Mouse (Mus musculus): ENCODE measurements around the gene Zbtb20.

The Zbtb20 gene

GRCm38 (mm10) chr16:43081995-43082394, 206.3 kb downstream of the Zbtb20 start:
- no peak for DNase-seq

- no peak for DNase-seq
Measured at GRCm38 (mm10) chr16:43082801-43083200, 207.1 kb downstream of the Zbtb20 start.

- DNase-seq = no peak
Measured at GRCm38 (mm10) chr16:43090188-43090587, 214.5 kb downstream of the Zbtb20 start.

- DNase-seq = no peak
Measured at GRCm38 (mm10) chr16:43094161-43094560, 218.5 kb downstream of the Zbtb20 start.

GRCm38 (mm10) chr16:43094756-43095155, 219.1 kb downstream of the Zbtb20 start:
- DNase-seq = no peak

GRCm38 (mm10) chr16:43096040-43096439, 220.4 kb downstream of the Zbtb20 start:
- DNase-seq = no peak

GRCm38 (mm10) chr16:43098153-43098552, 222.5 kb downstream of the Zbtb20 start:
- no peak for DNase-seq

GRCm38 (mm10) chr16:43098666-43099065, 223.0 kb downstream of the Zbtb20 start:
- DNase-seq = no peak

GRCm38 (mm10) chr16:43111288-43111687, 235.6 kb downstream of the Zbtb20 start:
- DNase-seq = no peak

- no peak for DNase-seq
Measured at GRCm38 (mm10) chr16:43113968-43114367, 238.3 kb downstream of the Zbtb20 start.

- DNase-seq = no peak
Measured at GRCm38 (mm10) chr16:43129966-43130365, 254.3 kb downstream of the Zbtb20 start.

- DNase-seq = no peak
Measured at GRCm38 (mm10) chr16:43130583-43130982, 254.9 kb downstream of the Zbtb20 start.

GRCm38 (mm10) chr16:43131077-43131476, 255.4 kb downstream of the Zbtb20 start:
- no peak for DNase-seq

- peak; percentile 2 for DNase-seq
Measured at GRCm38 (mm10) chr16:43168506-43168905, 292.8 kb downstream of the Zbtb20 start.

- no peak for DNase-seq
Measured at GRCm38 (mm10) chr16:43169273-43169905, 293.7 kb downstream of the Zbtb20 start.

GRCm38 (mm10) chr16:43172139-43172538, 296.5 kb downstream of the Zbtb20 start:
- no peak for DNase-seq

- no peak for DNase-seq
Measured at GRCm38 (mm10) chr16:43172912-43173311, 297.2 kb downstream of the Zbtb20 start.

GRCm38 (mm10) chr16:43174815-43175214, 299.1 kb downstream of the Zbtb20 start:
- no peak for DNase-seq

GRCm38 (mm10) chr16:43181038-43181437, 305.4 kb downstream of the Zbtb20 start:
- no peak for DNase-seq

GRCm38 (mm10) chr16:43190390-43190789, 314.7 kb downstream of the Zbtb20 start:
- no peak for DNase-seq

GRCm38 (mm10) chr16:43191060-43191850, 315.6 kb downstream of the Zbtb20 start:
- DNase-seq = no peak

- no peak for DNase-seq
Measured at GRCm38 (mm10) chr16:43193631-43194239, 318.1 kb downstream of the Zbtb20 start.

- no peak for DNase-seq
Measured at GRCm38 (mm10) chr16:43217336-43218006, 341.8 kb downstream of the Zbtb20 start.
